Mouse (Mus musculus) ES-Bruce4 (cell line): ENCODE results near the gene Rhd. TPM values are rescaled to one million over a fixed set of nuclear protein-coding genes. Genes with fewer than 3 reads are reported as not detected.

Experiments used
- H3K27ac ChIP-seq: 2 replicates; pipeline ENCODE4 v1.5.1; 2012; ENCODE audit warnings: low read length, inconsistent platforms; ENCODE audit not compliant: insufficient read depth
- H3K27me3 ChIP-seq: 2 replicates; pipeline ENCODE4 v1.6.1; 2012; ENCODE audit warnings: mild to moderate bottlenecking, low read length, inconsistent platforms; ENCODE audit not compliant: control insufficient read depth, poor library complexity, insufficient read depth, severe bottlenecking
- H3K36me3 ChIP-seq: 2 replicates; pipeline ENCODE4 v1.6.1; 2012; ENCODE audit warnings: inconsistent platforms, mild to moderate bottlenecking, low read length, moderate library complexity; ENCODE audit not compliant: control insufficient read depth, poor library complexity, insufficient read depth, severe bottlenecking
- H3K4me1 ChIP-seq: one replicate; pipeline ENCODE4 v1.8.1; 2011; ENCODE audit warnings: low read length; ENCODE audit not compliant: control insufficient read depth, insufficient read depth
- H3K4me3 ChIP-seq: 2 replicates; pipeline ENCODE4 v1.5.1; 2011; ENCODE audit warnings: low read depth, mild to moderate bottlenecking, low read length
- H3K9ac ChIP-seq: 2 replicates; pipeline ENCODE4 v1.6.1; 2012; ENCODE audit warnings: low read depth, mild to moderate bottlenecking, inconsistent platforms; ENCODE audit not compliant: poor library complexity, severe bottlenecking
- H3K9me3 ChIP-seq: replicated peaks from 2 replicates; pipeline ENCODE4 v1.6.1; 2012; ENCODE audit warnings: mild to moderate bottlenecking, low read length, inconsistent platforms; ENCODE audit not compliant: control insufficient read depth, poor library complexity, insufficient read depth, severe bottlenecking
- CTCF ChIP-seq: IDR thresholded peaks from one replicate; pipeline ENCODE4 v1.8.1; 2011; ENCODE audit warnings: low read depth, low read length
- EP300 ChIP-seq: IDR thresholded peaks from 2 replicates; pipeline ENCODE4 v1.6.1; 2011; ENCODE audit warnings: low read depth, low read length; ENCODE audit not compliant: insufficient read depth
- POLR2A ChIP-seq: IDR thresholded peaks from one replicate; pipeline ENCODE4 v1.8.1; 2011; ENCODE audit warnings: low read length; ENCODE audit not compliant: insufficient read depth
- polyA plus RNA-seq: library from polyadenylated mRNA; stranded (reverse); fragments of >200 nt; gene quantifications from 2 replicates; pipeline ENCODE4 v1.2.4, GENCODE M21; 2011; ENCODE audit warnings: low read depth; ENCODE audit not compliant: missing spikeins, insufficient read depth, insufficient read length

The Rhd gene
- polyA plus RNA-seq, 1 experiment = 4.2 TPM

- H3K27me3 ChIP-seq = no peaks in the 10 kb centered on the region
- peak overlapping the region; percentile 84 for H3K27ac ChIP-seq
- H3K4me3 ChIP-seq = peak overlapping the region; percentile 75
- peak overlapping the region; percentile 78 for H3K9ac ChIP-seq
- H3K4me1 ChIP-seq = no peaks in the 10 kb centered on the region
- TF ChIP-seq CTCF = no peak
- no peak for TF ChIP-seq POLR2A
- no peak for TF ChIP-seq EP300
- no peaks in the 10 kb centered on the region for H3K9me3 ChIP-seq
- H3K36me3 ChIP-seq = peaks cover 30% of the 10 kb centered on the region
Observed at GRCm38 (mm10) chr4:134922111-134922924, 58.0 kb downstream of the Rhd start.

- H3K27me3 ChIP-seq = no peaks in the 10 kb centered on the region
- TF ChIP-seq POLR2A (no peak), CTCF (no peak), EP300 (peak; percentile 41; the same call in 1 of the 2 replicates)
- peaks cover 36% of the 10 kb centered on the region for H3K36me3 ChIP-seq
- H3K9ac ChIP-seq = peak overlapping the region; percentile 78
- H3K27ac ChIP-seq = peak overlapping the region; percentile 84
- peak overlapping the region; percentile 75 for H3K4me3 ChIP-seq
- H3K9me3 ChIP-seq = no peaks in the 10 kb centered on the region
- no peaks in the 10 kb centered on the region for H3K4me1 ChIP-seq
Observed at GRCm38 (mm10) chr4:134922925-134923244, 58.5 kb downstream of the Rhd start.

DNA sequence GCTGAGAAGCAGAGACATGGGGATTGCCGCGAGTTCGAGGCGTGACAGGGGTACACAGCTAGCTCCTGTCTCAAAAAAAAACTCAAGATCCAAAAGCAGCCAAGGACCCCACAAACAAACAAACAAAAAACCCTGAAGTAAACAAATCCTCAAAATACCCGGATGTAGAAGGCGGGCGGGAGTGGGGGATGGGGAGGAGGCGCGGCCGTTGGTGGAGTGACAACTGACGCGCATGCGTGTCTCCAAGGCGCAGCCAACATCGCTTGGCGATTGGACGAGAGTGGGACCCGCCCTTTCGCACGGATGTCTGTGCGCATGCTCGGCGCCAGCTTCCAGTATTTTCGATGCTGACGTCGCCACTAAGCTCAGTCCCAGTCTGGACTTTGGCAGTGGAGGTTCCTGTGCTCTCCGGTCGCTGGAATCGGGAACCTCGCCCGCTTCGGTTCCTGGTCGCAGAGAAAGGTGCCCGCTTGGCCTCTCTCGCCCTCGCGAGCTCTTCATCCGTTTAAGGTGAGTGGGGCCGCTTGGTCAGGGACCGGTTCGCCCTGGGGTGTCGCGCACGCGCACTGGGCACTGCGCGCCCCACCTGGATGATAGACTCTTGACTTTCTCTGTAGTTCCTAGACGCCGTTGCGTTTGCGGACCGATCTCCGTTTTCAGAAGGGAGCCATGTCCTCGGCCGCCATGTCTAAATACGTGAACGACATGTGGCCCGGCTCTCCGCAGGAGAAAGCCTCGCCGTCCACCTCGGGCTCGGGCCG is 59.1 kb downstream of the Rhd start, which contains the start of gene Rsrp1:
Gene Rsrp1, plus strand, starts transcription at position 335 of the 761 bp plus-strand sequence.
- TF ChIP-seq CTCF (no peak), EP300 (0 out of 2 replicates have a peak, but pooled peaks have one; percentile 37), POLR2A (peak; percentile 99)
- H3K9ac ChIP-seq = peak within 1 kb of the TSS; percentile 78
- peaks cover 41% of the 10 kb centered on the region for H3K36me3 ChIP-seq
- H3K27me3 ChIP-seq = no peaks in the 10 kb centered on the region
- no peaks in the 10 kb centered on the region for H3K4me1 ChIP-seq
- H3K9me3 ChIP-seq = no peaks in the 10 kb centered on the region
- peak within 1 kb of the TSS; percentile 95 for H3K4me3 ChIP-seq
- H3K27ac ChIP-seq = peak within 1 kb of the TSS; percentile 84

- Histone ChIP-seq H3K9ac (peak overlapping the region; percentile 78), H3K36me3 (peaks cover 41% of the 10 kb centered on the region), H3K27me3 (no peaks in the 10 kb centered on the region), H3K4me1 (no peaks in the 10 kb centered on the region), H3K27ac (peak overlapping the region; percentile 55), H3K9me3 (no peaks in the 10 kb centered on the region), H3K4me3 (peak overlapping the region; percentile 95)
- TF ChIP-seq CTCF (no peak), POLR2A (no peak), EP300 (no peak)
Observed at GRCm38 (mm10) chr4:134924019-134924741, 59.8 kb downstream of the Rhd start.

- Histone ChIP-seq H3K9me3 (no peaks in the 10 kb centered on the region), H3K4me3 (peak overlapping the region; percentile 41), H3K27ac (no peak overlapping the region), H3K4me1 (no peaks in the 10 kb centered on the region), H3K36me3 (peaks cover 41% of the 10 kb centered on the region), H3K9ac (no peak overlapping the region), H3K27me3 (no peaks in the 10 kb centered on the region)
- TF ChIP-seq CTCF (no peak), EP300 (no peak), POLR2A (no peak)
Observed at GRCm38 (mm10) chr4:134925206-134925605, 60.9 kb downstream of the Rhd start.

DNA sequence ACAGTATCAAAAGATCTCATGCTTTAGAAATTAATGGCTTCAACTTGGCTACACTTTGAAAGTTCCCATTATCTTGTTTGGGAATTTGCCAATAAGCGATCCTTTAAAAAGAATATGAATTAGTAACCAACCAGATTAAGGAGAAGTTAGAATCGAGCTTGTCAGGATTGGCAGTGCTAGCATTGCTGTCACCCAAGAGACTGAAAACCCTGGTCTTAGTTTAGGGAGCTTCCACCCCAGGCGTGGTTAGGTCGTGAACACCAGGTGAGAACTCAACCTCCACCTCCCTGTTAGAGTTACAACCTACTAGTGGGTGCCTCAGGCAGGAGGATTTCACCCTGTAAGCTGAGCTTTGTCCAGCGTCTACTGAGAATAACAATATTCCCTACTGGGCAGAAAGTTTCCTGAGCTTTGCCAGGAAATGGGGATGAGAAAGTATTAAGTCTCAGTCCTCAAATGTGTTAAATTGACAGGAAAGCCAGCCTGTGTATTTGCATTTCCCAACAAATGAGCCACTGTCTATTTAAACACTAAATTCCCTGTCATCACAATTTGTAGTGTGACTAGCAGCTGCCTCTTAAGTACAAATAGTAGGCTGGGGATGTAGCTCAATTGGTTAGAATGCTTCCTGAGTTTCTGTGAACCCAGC is 63.6 kb downstream of the Rhd start:
- Histone ChIP-seq H3K9ac (no peak overlapping the region), H3K9me3 (no peaks in the 10 kb centered on the region), H3K4me1 (no peaks in the 10 kb centered on the region), H3K36me3 (peaks cover 41% of the 10 kb centered on the region), H3K27ac (no peak overlapping the region), H3K4me3 (no peak overlapping the region), H3K27me3 (no peaks in the 10 kb centered on the region)
- TF ChIP-seq EP300 (no peak), CTCF (no peak), POLR2A (no peak)
